Mouse (Mus musculus) forebrain, embryonic 16.5 days (tissue): ENCODE results near the gene Creb3. TPM values are rescaled to one million over a fixed set of nuclear protein-coding genes. Genes with fewer than 3 reads are reported as not detected.

Experiments used
- ATAC-seq: fragments of 200-750 bp; cut with Nextera tagmentation; 2 replicates; pipeline ENCODE4 v1.8.0; 2017; ENCODE audit warnings: mild to moderate bottlenecking, moderate library complexity
- H3K27ac ChIP-seq: fragments of 300-500 bp; sonication (generic); 2 replicates; pipeline ENCODE4 v1.5.1; 2014; ENCODE audit warnings: low read length, control low read depth
- H3K27me3 ChIP-seq: fragments of 300-500 bp; sonication (generic); replicated peaks from 2 replicates; pipeline ENCODE4 v1.6.1; 2014; ENCODE audit warnings: low read length; ENCODE audit not compliant: control insufficient read depth, insufficient read depth
- H3K36me3 ChIP-seq: fragments of 300-500 bp; sonication (generic); 2 replicates; pipeline ENCODE4 v1.6.1; 2014; ENCODE audit not compliant: control insufficient read depth, insufficient read depth
- H3K4me1 ChIP-seq: fragments of 300-500 bp; sonication (generic); replicated peaks from 2 replicates; pipeline ENCODE4 v1.6.1; 2014; ENCODE audit warnings: low read length; ENCODE audit not compliant: control insufficient read depth, insufficient read depth
- H3K4me2 ChIP-seq: fragments of 300-500 bp; sonication (generic); 2 replicates; pipeline ENCODE4 v1.6.1; 2014; ENCODE audit warnings: mild to moderate bottlenecking, low read length, control low read depth
- H3K4me3 ChIP-seq: fragments of 300-500 bp; sonication (generic); replicated peaks from 2 replicates; pipeline ENCODE4 v1.5.1; 2014; ENCODE audit warnings: mild to moderate bottlenecking, low read length, control low read depth
- H3K9ac ChIP-seq: fragments of 300-500 bp; sonication (generic); replicated peaks from 2 replicates; pipeline ENCODE4 v1.6.1; 2014; ENCODE audit warnings: low read depth, low read length, control low read depth
- H3K9me3 ChIP-seq: fragments of 300-500 bp; sonication (generic); 2 replicates; pipeline ENCODE4 v1.6.1; 2016; ENCODE audit warnings: low read length; ENCODE audit not compliant: control insufficient read depth
- WGBS: fragments of 180-500 bp; shearing (Covaris S2); extraction: QIAGEN DNeasy Blood & Tissue Kit; methylation state at CpG from one replicate; pipeline ENCODE4 v1.1.7; 2014; 5-methylcytosine and 5-hydroxymethylcytosine counted together
- polyA plus RNA-seq: library from polyadenylated mRNA; unstranded; fragments of >200 nt; fragmentation: Nextera tagmentation; extraction: Ambion mirVana; gene quantifications from 2 replicates; pipeline ENCODE4 v1.2.1, GENCODE M21; 2015

Creb3 gene
- polyA plus RNA-seq, 1 experiment from 2014 or later, result 91.1 TPM

DNA sequence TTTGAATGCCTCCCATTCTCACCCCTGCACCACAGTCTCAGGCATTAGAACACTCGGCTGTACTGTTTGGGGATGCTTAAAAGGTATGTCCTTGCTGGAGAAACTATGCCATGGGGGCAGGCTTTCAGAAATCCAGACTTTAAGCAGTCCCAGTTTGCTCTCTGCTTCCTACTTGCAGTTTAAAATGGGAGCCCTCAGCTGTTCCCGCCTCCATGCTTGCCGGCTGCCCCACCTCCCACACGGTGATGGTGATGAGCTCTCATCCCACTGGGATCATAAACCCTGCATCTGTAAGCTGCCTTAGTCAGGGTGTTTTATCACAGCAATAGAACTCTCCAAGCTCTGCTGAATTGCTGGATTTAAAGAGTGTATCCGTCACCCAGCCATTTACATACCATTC lies 9.7 kb upstream of the Creb3 start:
- Histone ChIP-seq H3K9ac (no peak overlapping the region), H3K4me3 (no peak overlapping the region), H3K36me3 (peaks cover 48% of the 10 kb centered on the region), H3K4me1 (no peaks in the 10 kb centered on the region), H3K4me2 (no peak overlapping the region), H3K27ac (no peak overlapping the region), H3K9me3 (no peaks in the 10 kb centered on the region), H3K27me3 (no peaks in the 10 kb centered on the region)
- 98% methylated on average over 5 of the region's 5 CpGs for WGBS
- ATAC-seq, result no peak

DNA sequence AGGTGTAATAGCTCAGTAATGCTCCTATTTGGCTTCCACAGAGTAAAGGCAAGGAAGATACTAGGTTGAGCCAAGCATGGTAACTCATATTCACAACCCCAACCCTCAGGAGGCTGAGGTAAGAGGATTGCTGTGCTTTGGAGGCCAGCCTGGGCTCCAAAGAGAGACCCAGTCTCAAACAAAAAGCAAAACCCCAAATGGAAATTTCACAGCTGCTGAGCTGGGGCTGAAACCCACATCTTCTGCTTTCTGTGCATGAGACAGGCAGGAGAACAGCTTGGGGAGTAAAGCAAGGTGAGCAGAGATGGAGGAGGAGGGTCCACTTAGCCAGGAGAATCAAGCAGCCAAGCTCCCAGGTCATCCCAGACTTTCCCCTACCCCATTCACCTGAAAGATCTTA lies 8.2 kb upstream of the Creb3 start:
- H3K27me3 ChIP-seq, result no peaks in the 10 kb centered on the region
- H3K36me3 ChIP-seq, result peaks cover 41% of the 10 kb centered on the region
- H3K27ac ChIP-seq, result no peak overlapping the region
- H3K4me3 ChIP-seq, result no peak overlapping the region
- H3K9ac ChIP-seq, result no peak overlapping the region
- ATAC-seq, result no peak
- H3K4me2 ChIP-seq, result no peak overlapping the region
- no peaks in the 10 kb centered on the region for H3K9me3 ChIP-seq
- H3K4me1 ChIP-seq, result peaks cover 4% of the 10 kb centered on the region; the same call in 1 of the 2 replicates

DNA sequence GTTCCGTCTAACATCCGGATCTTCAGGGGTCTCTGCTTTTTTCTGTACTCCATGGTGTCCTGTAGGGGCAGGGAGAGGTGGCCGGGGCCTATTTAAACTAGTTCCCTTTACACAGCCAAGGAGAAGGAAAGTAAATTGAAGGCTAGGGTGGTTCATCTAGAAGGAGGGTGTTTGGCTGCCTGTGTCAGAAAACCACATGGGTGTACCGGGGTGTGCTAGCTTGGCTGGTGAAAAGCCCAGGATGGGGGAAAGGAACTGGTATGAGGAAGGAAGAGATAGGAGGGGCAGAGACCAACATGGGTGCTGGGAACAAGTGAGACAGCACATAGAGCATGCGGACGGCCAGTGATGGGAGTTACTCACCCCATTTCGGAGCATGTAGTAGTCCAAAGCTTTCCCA lies 6.2 kb upstream of the Creb3 start:
- no peaks in the 10 kb centered on the region for H3K27me3 ChIP-seq
- no peak overlapping the region for H3K4me3 ChIP-seq
- WGBS, result 97% methylated on average over 7 of the region's 7 CpGs
- ATAC-seq, result no peak
- H3K27ac ChIP-seq, result no peak overlapping the region
- H3K4me1 ChIP-seq, result peaks cover 20% of the 10 kb centered on the region
- H3K9me3 ChIP-seq, result no peaks in the 10 kb centered on the region
- peaks cover 26% of the 10 kb centered on the region for H3K36me3 ChIP-seq
- no peak overlapping the region for H3K9ac ChIP-seq
- no peak overlapping the region for H3K4me2 ChIP-seq

DNA sequence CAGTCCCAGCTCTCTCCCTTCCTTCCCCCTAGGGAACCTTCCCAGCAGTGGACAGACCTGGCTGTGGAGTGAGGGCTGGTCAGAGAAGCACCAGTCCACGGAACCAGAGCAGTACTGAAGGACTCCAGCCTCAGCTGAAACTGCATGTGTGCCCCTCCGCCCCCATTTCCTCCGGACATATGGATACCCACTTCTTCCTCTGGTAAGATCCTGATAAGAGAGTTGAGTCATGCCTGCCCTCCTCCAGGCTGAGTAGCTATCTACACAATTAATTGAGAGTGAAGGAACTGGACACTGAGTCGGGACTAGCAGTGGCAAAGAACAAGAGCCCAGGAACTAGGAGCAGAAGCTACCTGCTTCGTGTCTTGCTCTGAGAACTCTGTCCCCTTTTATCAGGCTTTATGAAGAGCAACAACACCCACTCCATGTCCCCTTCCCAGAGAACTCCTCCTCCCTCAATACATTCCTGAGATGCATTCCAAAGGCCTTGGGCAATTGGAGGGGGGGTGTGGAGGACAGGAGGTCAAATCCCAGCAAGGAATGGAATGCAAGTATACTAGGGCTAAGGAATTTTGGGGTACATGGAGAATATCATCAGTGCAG lies 4.0 kb upstream of the Creb3 start:
- peaks cover 12% of the 10 kb centered on the region for H3K36me3 ChIP-seq
- no peak overlapping the region for H3K4me2 ChIP-seq
- H3K9me3 ChIP-seq, result no peaks in the 10 kb centered on the region
- 60% methylated on average over 5 of the region's 5 CpGs for WGBS
- H3K4me1 ChIP-seq, result peaks cover 28% of the 10 kb centered on the region
- no peak overlapping the region for H3K27ac ChIP-seq
- no peak overlapping the region for H3K4me3 ChIP-seq
- ATAC-seq, result no peak
- H3K9ac ChIP-seq, result no peak overlapping the region
- H3K27me3 ChIP-seq, result no peaks in the 10 kb centered on the region

- Histone ChIP-seq H3K9me3 (no peaks in the 10 kb centered on the region), H3K4me3 (no peak overlapping the region), H3K4me2 (no peak overlapping the region), H3K9ac (peak overlapping the region; percentile 6; the same call in 1 of the 2 replicates), H3K27me3 (no peaks in the 10 kb centered on the region), H3K4me1 (peaks cover 35% of the 10 kb centered on the region), H3K27ac (no peak overlapping the region), H3K36me3 (peaks cover 6% of the 10 kb centered on the region)
- ATAC-seq, result no peak
- 43% methylated on average over 13 of the region's 13 CpGs for WGBS
Observed at GRCm38 (mm10) chr4:43558631-43559356, 3.3 kb upstream of the Creb3 start.

GRCm38 (mm10) chr4:43559519-43560242 lies 2.5 kb upstream of the Creb3 start:
- Histone ChIP-seq H3K9me3 (no peaks in the 10 kb centered on the region), H3K9ac (no peak overlapping the region), H3K4me1 (peaks cover 39% of the 10 kb centered on the region), H3K4me2 (no peak overlapping the region), H3K4me3 (no peak overlapping the region), H3K36me3 (peaks cover 8% of the 10 kb centered on the region), H3K27me3 (no peaks in the 10 kb centered on the region), H3K27ac (no peak overlapping the region)
- WGBS, result 85% methylated on average over 13 of the region's 13 CpGs
- ATAC-seq, result no peak

- 67% methylated on average over 5 of the region's 6 CpGs for WGBS
- no peak for ATAC-seq
- Histone ChIP-seq H3K4me1 (peaks cover 39% of the 10 kb centered on the region), H3K27ac (no peak overlapping the region), H3K9me3 (no peaks in the 10 kb centered on the region), H3K36me3 (peaks cover 13% of the 10 kb centered on the region), H3K9ac (no peak overlapping the region), H3K27me3 (no peaks in the 10 kb centered on the region), H3K4me3 (no peak overlapping the region), H3K4me2 (no peak overlapping the region)
Observed at GRCm38 (mm10) chr4:43560243-43560611, 1.9 kb upstream of the Creb3 start.

DNA sequence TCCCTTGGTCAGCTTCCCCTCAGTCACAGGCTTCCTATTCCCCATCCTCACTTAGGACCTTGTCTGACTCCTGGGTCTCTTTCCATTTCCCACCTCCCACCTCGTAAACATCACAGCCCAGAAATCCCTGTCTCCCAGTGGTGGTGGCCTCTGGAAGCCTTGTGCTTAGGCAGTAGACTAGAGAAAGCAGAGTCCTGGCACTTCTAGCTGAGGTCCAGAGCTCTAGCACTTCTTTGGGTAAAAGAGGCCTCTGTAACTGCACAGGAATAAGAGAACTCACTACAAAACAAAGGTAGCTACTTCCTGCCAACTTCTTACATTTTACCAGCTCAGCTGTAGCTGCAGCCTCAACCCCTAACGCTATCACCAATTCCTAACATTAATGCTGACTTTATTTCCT lies 1.2 kb upstream of the Creb3 start:
- Histone ChIP-seq H3K9ac (0 out of 2 replicates have a peak overlapping the region, but pooled peaks have one; percentile 97), H3K9me3 (no peaks in the 10 kb centered on the region), H3K27me3 (no peaks in the 10 kb centered on the region), H3K27ac (no peak overlapping the region), H3K4me1 (peaks cover 39% of the 10 kb centered on the region), H3K36me3 (peaks cover 16% of the 10 kb centered on the region), H3K4me2 (peak overlapping the region; percentile 64), H3K4me3 (peak overlapping the region; percentile 72)
- WGBS, result 50% methylated on average over 2 of the region's 2 CpGs
- no peak for ATAC-seq

- Histone ChIP-seq H3K27ac (peak overlapping the region; percentile 95), H3K27me3 (no peaks in the 10 kb centered on the region), H3K36me3 (peaks cover 18% of the 10 kb centered on the region), H3K4me2 (peak overlapping the region; percentile 64), H3K4me1 (peaks cover 39% of the 10 kb centered on the region), H3K9ac (peak overlapping the region; percentile 97), H3K9me3 (no peaks in the 10 kb centered on the region), H3K4me3 (peak overlapping the region; percentile 72)
- WGBS, result 2% methylated on average over 16 of the region's 16 CpGs
- peak; percentile 19 for ATAC-seq
Observed at GRCm38 (mm10) chr4:43561436-43561996, 616 bp upstream of the Creb3 start.
